Mouse (Mus musculus): Measurements from ENCODE around the gene Psma1. TPM values are rescaled to one million over a fixed set of nuclear protein-coding genes. Genes with fewer than 3 reads are reported as not detected.

The Psma1 gene
- polyA plus RNA-seq, 1 experiment from 2014 or later, result 353 TPM

- no peak overlapping the region for H3K4me2 ChIP-seq (ENCODE audit: low read depth, low read length)
- no peak for ATAC-seq (replicated peaks; ENCODE audit: extremely low read depth, insufficient read depth, low FRiP score)
- H3K27me3 ChIP-seq (ENCODE audit: control insufficient read depth, insufficient read depth, low read length), result no peaks in the 10 kb centered on the region
- peaks cover 49% of the 10 kb centered on the region for H3K36me3 ChIP-seq (ENCODE audit: control insufficient read depth, insufficient read depth)
- H3K27ac ChIP-seq (ENCODE audit: low read length), result no peak overlapping the region
- H3K9ac ChIP-seq (ENCODE audit: low read length), result no peak overlapping the region
- H3K4me3 ChIP-seq (ENCODE audit: low read length), result no peak overlapping the region
- H3K4me1 ChIP-seq (ENCODE audit: control insufficient read depth, insufficient read depth, low read length), result no peaks in the 10 kb centered on the region
- 97% methylated on average over 3 of the region's 3 CpGs for WGBS
- no peaks in the 10 kb centered on the region for H3K9me3 ChIP-seq (replicated peaks; ENCODE audit: control insufficient read depth, low read length)
Observed at GRCm38 (mm10) chr7:114231857-114232256, 44.1 kb downstream of the Psma1 start.

GRCm38 (mm10) chr7:114226521-114226920 is 49.4 kb downstream of the Psma1 start:
- no peak overlapping the region for H3K4me3 ChIP-seq (ENCODE audit: low read length)
- 95% methylated on average over 1 of the region's 1 CpGs for WGBS
- peaks cover 43% of the 10 kb centered on the region for H3K36me3 ChIP-seq (ENCODE audit: control insufficient read depth, insufficient read depth)

GRCm38 (mm10) chr7:114220433-114220832 is 55.5 kb downstream of the Psma1 start:
- H3K27me3 ChIP-seq (ENCODE audit: control insufficient read depth, insufficient read depth, low read length), result no peaks in the 10 kb centered on the region
- no peak overlapping the region for H3K9ac ChIP-seq (ENCODE audit: low read length)
- H3K36me3 ChIP-seq (ENCODE audit: control insufficient read depth, insufficient read depth), result peaks cover 30% of the 10 kb centered on the region
- no peak for ATAC-seq (replicated peaks; ENCODE audit: extremely low read depth, insufficient read depth, low FRiP score)
- H3K4me1 ChIP-seq (ENCODE audit: control insufficient read depth, insufficient read depth, low read length), result no peaks in the 10 kb centered on the region
- WGBS, result 81% methylated on average over 4 of the region's 4 CpGs
- H3K27ac ChIP-seq (ENCODE audit: low read length), result no peak overlapping the region
- H3K4me3 ChIP-seq (ENCODE audit: low read length), result no peak overlapping the region
- H3K4me2 ChIP-seq (ENCODE audit: low read depth, low read length), result no peak overlapping the region
- H3K9me3 ChIP-seq (replicated peaks; ENCODE audit: control insufficient read depth, low read length), result no peaks in the 10 kb centered on the region

More at GRCm38 (mm10) chr7:114226521-114226920, 49.4 kb downstream of the Psma1 start:
- Histone ChIP-seq H3K4me1 (ENCODE audit: control insufficient read depth, insufficient read depth, low read length) (no peaks in the 10 kb centered on the region), H3K9ac (ENCODE audit: low read length) (no peak overlapping the region), H3K27me3 (ENCODE audit: control insufficient read depth, insufficient read depth, low read length) (no peaks in the 10 kb centered on the region), H3K9me3 (replicated peaks; ENCODE audit: control insufficient read depth, low read length) (no peaks in the 10 kb centered on the region), H3K4me2 (ENCODE audit: low read depth, low read length) (no peak overlapping the region), H3K27ac (ENCODE audit: low read length) (no peak overlapping the region)
- ATAC-seq (replicated peaks; ENCODE audit: extremely low read depth, insufficient read depth, low FRiP score), result no peak

GRCm38 (mm10) chr7:114216908-114217307 is 59.0 kb downstream of the Psma1 start:
- ATAC-seq (replicated peaks; ENCODE audit: extremely low read depth, insufficient read depth, low FRiP score), result no peak
- 85% methylated on average over 2 of the region's 2 CpGs for WGBS
- peaks cover 30% of the 10 kb centered on the region for H3K36me3 ChIP-seq (ENCODE audit: control insufficient read depth, insufficient read depth)
- no peaks in the 10 kb centered on the region for H3K27me3 ChIP-seq (ENCODE audit: control insufficient read depth, insufficient read depth, low read length)
- H3K4me1 ChIP-seq (ENCODE audit: control insufficient read depth, insufficient read depth, low read length), result no peaks in the 10 kb centered on the region
- H3K4me2 ChIP-seq (ENCODE audit: low read depth, low read length), result no peak overlapping the region
- H3K4me3 ChIP-seq (ENCODE audit: low read length), result no peak overlapping the region
- H3K27ac ChIP-seq (ENCODE audit: low read length), result no peak overlapping the region
- H3K9me3 ChIP-seq (replicated peaks; ENCODE audit: control insufficient read depth, low read length), result no peaks in the 10 kb centered on the region
- no peak overlapping the region for H3K9ac ChIP-seq (ENCODE audit: low read length)

Other genes with a start within 250 kb of the Psma1 start
- gene Rras2, start 158.3 kb downstream of the Psma1 start, polyA plus RNA-seq (2015; fragmentation: Nextera tagmentation; extraction: Ambion mirVana), result 42.0 and 46.8 TPM in 2 replicates
- gene Copb1, start 21.4 kb downstream of the Psma1 start, polyA plus RNA-seq (2015; fragmentation: Nextera tagmentation; extraction: Ambion mirVana), result 73.3 and 79.4 TPM in 2 replicates
- 2.9 and 3.9 TPM in 2 replicates for gene Pde3b, start 139.2 kb upstream of the Psma1 start, polyA plus RNA-seq (2015; fragmentation: Nextera tagmentation; extraction: Ambion mirVana)

Data from heart, embryonic 16.5 days (tissue).